Mouse (Mus musculus) brown adipose tissue, adult 24 weeks (tissue): ENCODE measurements around the gene Ccl1. TPM values are rescaled to one million over a fixed set of nuclear protein-coding genes. Genes with fewer than 3 reads are reported as not detected.

Experiments used
- polyA plus RNA-seq: library from polyadenylated mRNA; stranded (reverse); fragments of >200 nt; gene quantifications from 2 replicates; pipeline ENCODE4 v1.2.4, GENCODE M21; 2012; ENCODE audit not compliant: missing spikeins, insufficient read depth, insufficient read length

The Ccl1 gene
- polyA plus RNA-seq, 1 experiment = not detected

Other genes with a start within 250 kb of the Ccl1 start
- gene Ccl11, start 247.9 kb downstream of the Ccl1 start, polyA plus RNA-seq = 50.1 and 51.7 TPM in 2 replicates
- gene Ccl12, start 203.8 kb downstream of the Ccl1 start, polyA plus RNA-seq = 4.0 and 4.1 TPM in 2 replicates
- 10.5 and 10.8 TPM in 2 replicates for gene Ccl8, start 190.5 kb downstream of the Ccl1 start, polyA plus RNA-seq
- not detected in 2 replicates for gene Tmem132e, start 83.2 kb upstream of the Ccl1 start, polyA plus RNA-seq